Mouse (Mus musculus): ENCODE results near the gene Lrrc45.
A peak's percentile ranks its signal among the peaks of the same experiment; 100 is the strongest.

The Lrrc45 gene

GRCm38 (mm10) chr11:120704486-120705325, 9.0 kb upstream of the Lrrc45 start:
- DNase-seq: no peak

- no peak for DNase-seq
These were observed 7.6 kb upstream of the Lrrc45 start for GRCm38 (mm10) chr11:120706120-120706519.

DNA sequence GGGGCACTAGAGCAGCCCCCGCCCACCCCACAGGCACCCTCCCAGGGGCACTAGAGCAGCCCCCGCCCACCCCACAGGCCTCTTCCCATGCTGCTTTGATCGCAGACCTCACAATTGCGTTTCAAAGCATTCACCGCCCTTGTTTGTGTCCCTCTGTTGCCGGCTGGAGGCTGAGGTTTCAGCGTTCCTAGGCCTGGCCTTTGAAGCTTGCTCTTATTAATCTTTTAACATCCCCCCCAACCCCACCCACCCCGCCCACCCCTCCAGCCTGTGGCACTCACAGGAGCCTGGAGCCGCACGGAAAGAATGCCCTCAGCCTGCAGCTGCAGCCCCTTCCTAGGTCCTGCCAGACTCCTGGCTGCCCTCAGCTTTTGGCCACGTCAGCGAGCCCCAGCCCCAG, 6.5 kb upstream of the Lrrc45 start:
- no peak for DNase-seq

- DNase-seq: no peak
These were observed 5.8 kb upstream of the Lrrc45 start for GRCm38 (mm10) chr11:120707969-120708368.

GRCm38 (mm10) chr11:120709551-120709950, 4.2 kb upstream of the Lrrc45 start:
- DNase-seq: no peak

DNA sequence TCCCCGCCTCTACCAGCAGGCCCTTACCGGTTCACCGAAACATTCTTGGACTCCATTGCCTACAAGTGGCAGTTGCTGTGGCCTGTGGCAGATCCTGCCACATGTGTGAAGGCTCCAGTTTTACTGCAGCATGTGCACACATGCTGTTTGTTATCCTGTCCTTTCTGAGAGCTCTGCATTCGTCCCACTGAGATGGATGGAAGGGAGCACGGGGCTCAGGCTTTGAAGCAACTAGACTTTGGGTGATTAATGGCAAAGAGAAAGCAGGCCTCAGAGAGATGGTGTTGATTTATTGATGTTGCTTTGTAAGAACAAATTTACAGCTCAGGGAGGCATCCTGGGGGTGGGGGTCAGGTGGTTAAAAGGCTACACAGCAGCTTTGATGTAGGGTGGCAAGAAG, 3.1 kb upstream of the Lrrc45 start:
- no peak for DNase-seq

- DNase-seq: no peak
These were observed 1.6 kb upstream of the Lrrc45 start for GRCm38 (mm10) chr11:120711980-120712604.

DNA sequence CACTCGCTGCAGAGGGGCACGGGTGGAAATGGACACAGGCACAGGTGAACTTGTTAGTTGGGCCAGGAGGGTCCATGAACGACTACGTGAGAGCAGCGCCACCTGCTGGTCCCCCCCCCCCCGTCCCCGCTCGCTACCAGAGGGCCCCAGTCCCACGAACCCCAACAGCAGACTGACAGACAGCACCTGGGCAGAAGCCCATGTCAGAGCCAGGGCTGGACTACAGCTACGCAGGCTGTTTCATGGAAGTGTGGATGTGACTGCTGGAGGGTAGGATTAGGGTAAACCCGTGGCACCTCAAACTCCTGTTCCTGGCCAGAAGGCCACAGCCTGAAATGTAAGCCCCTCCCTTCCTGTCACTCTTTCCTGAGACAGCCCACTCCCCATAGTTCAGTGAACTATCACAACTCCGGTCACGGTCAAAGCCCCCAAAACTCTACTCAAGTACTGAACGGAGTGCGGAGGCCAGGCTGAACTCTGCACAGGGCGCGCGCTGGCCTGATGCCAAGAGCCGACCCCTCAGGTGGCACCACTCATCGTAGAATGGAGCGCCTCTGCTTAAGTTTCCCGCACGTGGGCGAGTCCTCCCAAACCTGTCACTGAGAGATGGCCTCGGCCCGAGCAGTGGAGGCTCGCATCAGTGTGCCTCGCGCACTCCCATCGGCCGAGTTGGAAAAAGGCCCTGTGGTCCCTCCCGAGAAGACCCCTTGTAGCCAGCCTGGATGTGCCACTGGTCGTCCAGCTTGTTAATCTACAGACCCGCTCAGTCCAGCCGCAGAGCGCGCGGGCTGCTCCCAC, 755 bp upstream of the Lrrc45 start:
- no peak for DNase-seq

GRCm38 (mm10) chr11:120714546-120714945, 821 bp downstream of the Lrrc45 start:
- no peak for DNase-seq

DNA sequence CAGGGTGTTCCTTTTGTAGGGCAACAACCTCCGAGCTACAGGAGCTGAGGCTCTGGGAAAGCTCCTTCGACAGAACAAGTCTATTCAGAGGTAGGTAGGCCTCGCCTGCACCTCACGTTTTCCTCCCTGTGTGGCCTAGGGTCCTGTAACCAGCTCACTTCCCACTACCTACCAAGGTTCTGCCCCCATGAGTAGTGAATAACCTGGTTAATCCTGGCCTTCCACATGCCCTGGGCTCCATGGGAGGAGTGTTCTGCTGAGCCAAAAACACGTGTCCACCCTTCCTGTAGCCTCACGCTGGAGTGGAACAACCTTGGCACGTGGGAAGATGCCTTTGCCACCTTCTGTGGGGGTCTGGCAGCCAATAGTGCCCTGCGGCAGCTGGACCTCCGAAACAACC, 1.4 kb downstream of the Lrrc45 start:
- no peak for DNase-seq

DNA sequence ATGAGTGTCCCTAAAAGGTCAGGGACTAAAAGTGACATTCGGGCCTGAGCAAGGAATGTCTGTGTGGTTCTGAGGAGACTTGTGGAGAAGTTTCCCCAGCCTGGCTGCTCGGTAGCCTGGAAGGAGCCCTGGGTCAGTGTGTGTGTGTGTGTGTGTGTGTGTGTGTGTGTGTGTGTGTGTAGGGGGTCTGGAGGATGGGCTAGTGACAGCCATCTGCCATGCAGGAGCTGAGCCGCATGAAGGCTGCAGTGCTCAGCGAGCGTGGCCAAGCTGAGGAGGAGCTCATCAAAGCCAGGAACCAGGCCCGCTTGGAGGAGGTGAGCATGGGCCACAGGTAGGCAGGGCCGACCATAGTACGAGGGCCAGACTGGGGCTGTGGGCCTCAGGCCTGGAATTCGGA, 5.5 kb downstream of the Lrrc45 start:
- no peak for DNase-seq

DNA sequence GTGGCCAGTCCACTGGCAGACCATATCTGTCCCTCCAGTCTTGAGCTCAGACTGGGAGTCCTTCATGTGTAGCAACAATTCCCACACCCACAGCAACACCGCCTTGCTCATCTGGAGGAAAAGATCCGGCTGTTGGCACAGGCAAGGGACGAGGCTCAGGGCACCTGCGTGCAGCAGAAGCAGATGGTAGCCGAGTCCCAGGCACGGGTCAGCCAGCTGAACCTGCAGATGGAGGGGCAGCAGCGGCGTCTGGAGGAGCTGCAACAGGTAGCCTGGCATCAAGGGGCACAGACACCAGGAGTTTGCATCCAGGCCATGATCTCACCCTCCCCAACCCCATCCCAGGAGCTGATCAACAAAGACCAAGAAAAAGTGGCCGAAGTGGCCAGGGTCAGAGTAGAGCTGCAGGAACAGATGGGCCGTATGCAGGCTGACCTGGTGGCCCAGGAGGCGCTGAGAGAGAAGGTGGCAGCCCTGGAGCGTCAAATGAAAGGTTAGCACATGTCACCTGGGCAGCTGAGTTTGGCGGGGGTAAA, 6.2 kb downstream of the Lrrc45 start:
- no peak for DNase-seq

DNA sequence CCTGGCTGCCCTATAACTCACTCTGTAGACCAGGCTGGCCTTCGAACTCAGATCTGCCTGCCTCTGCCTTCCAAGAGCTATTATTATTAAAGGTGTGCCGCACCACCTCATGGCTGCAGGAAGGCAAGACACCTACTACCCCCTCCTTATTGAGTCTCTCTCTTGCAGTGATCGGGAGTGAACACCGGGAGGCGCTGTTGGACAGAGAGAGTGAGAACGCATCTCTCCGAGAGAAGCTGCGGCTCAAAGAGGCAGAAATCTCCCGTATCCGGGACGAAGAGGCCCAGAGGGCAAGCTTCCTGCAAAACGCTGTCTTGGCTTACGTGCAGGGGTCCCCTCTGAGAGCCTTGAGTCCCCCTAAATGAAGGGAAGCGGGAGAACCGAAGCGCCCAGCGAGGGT, 6.7 kb downstream of the Lrrc45 start:
- peak; percentile 92 for DNase-seq

- peak; percentile 68 for DNase-seq
These were observed 7.7 kb downstream of the Lrrc45 start, which contains the start of gene Rac3 for GRCm38 (mm10) chr11:120721124-120722066. Gene Rac3 (plus strand): TSS chr11:120721470.

- no peak for DNase-seq
These were observed 8.4 kb downstream of the Lrrc45 start for GRCm38 (mm10) chr11:120722067-120722630.

DNA sequence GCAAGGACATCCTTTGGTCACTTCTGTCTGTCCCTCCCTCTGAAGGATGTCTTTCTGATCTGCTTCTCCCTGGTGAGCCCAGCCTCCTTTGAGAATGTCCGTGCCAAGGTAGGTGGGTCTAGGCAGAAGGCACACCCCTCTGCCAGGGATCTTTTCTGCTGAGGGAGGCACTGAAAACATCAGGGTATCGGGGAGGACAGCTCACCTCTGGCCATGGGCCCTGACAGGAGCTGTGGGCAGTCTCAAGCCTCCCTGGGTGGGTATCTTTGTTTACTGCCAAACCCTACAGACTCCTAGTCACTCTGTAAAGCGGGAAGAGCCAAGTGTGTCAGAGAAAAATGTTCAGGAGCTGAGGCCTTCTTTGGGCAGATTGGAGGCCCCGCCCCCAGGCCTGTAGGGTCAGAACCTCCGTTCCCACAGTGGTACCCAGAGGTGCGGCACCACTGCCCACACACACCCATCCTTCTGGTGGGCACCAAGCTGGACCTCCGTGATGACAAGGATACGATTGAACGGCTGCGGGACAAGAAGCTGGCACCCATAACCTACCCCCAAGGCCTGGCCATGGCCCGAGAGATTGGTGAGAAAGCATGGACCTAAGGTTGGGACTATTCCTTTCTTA, 9.1 kb downstream of the Lrrc45 start:
- no peak for DNase-seq

DNA sequence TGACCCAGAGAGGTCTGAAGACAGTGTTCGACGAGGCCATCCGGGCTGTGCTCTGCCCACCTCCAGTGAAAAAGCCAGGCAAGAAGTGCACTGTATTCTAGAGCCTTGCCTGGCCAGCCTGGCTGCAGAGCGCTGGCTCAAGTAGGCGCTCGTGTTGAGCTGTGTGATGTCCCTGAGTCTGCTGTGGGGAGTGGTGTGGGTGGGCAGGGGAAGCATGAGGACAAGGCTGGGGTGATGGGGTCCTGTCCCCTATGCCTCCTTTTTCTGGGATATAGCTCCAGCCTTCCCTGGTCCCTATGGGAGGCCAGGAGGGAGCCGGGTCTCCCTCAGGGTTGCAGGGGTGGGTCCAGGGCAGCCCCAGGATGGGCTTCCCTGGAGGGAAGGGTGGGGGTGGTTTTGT, 9.8 kb downstream of the Lrrc45 start:
- DNase-seq: no peak

DNA sequence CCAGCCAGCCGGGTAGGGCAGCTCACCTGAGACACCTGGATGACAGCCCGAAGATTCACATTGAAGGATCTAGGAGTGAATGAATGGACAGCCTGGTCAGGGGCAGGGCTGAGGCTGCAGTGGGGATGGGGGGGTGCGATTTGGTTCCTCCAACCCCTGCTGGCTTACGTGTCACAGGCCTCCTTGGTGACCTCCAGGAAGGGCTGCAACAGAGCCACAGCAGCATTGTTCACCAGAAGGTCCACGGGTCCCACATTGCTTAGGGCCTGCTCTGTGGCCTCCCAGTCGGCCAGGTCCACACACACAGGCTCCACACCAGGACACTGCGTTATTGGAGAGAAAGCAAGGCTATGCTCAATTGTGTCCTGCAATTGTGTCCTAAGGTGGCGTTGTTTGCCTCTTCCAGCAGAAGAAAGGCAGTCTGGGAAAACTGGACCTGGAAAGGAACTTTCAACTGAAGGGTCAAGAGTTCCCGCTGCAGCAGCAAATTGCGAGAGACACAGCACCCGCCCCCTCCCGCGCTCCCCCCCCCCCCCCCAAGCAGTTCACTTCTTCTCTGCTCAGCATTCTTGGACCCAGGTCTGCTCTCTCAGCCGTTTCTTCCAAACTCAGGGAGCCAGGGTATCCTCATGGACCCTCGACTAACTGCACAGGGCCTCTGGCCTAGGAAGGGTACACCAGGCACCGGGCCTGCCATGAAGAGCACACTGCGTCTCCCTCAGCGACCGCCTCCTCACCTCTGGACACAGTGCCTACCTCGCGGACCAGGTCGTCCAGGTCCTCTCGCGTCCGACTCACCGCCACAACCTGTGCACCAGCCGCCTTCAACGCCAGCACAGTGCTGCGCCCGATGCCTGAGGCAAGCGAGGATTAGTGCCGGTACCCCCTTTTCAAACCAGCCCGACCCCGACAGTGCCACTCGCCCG, 12.8 kb downstream of the Lrrc45 start:
- no peak for DNase-seq

DNA sequence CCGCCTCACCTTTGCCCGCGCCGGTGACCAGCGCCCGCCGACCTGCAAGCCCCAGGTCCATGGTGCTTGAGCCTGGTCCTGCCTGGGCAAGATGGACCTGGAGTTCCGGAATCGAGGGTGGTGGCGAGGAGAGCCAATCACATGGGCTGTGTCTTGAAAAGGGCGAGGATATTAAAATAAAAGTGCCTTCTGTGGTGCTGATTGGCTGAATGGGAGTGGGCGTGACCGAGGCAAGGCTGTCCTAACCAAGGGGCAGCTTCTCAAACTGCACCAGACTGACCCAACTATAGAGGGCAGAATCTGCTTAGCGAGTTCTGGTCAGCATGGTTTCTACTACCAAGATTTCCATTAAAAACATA, 13.4 kb downstream of the Lrrc45 start, which contains the start of gene Dcxr:
Gene Dcxr (minus strand): TSS at position 113 of the 359 bp plus-strand sequence.
- DNase-seq: peak; percentile 72

DNA sequence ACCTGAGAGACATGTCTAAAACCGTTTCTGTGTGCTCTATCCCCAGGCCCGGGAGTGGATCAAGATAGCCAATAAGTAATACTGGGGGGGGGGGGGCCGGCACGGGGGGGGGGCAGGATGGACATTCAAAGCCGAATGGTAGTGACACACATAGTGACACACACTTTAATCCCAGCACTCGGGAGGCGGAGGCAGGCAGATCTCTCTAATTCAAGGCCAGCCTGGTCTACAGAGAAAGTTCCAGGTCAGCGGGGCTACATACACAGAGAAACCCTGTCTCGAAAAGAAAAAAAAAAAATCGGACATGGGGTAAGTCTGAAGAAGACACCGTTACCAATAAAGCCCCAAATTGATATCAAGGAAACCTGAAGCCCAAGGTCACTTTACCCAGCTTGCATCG, 13.8 kb downstream of the Lrrc45 start:
- DNase-seq: no peak

Data from cerebellum, adult 8-10 months (tissue).